9 mouse cellular contexts compared by ENCODE assay signal in the genomic region with DNA sequence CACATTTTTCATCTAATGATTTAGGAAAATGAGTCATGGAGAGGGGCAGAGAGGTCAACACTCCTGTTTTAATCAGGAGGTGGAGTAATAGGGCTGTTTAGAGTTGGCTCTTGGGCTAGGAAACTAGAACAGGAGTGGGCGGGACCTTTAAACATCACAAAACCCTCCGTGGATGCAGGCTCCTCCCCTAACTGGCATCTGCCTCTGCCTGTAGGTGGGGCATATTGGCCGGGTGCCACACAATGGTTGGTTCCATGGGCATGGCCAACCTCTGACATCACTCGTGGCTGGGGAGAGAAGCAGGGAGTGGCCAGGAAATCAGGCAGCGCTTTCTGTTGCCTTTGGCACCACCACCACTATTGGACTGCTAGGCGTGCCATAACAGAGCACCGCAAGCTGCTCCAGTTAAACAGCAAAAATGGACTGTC.
DNase-seq lines count a peak whose midpoint lies in the region; ATAC-seq and TF ChIP-seq lines count a peak whose summit lies in the region.
"Had no signal": no experiment of that assay in that cellular context is flagged by ENCODE, and none has a peak within 500 bp of the region (broad histone marks: within the 10 kb centered on the region; RNA-seq: fewer than 3 reads in every experiment).

No protein-coding gene starts in this region.

- H3K27ac ChIP-seq in forebrain, embryonic 13.5 days: no peak overlapping the region
- H3K27ac ChIP-seq in forebrain, embryonic 10.5 days: no peak overlapping the region
- H3K27ac ChIP-seq in lung, postnatal 0 days (ENCODE audit: low read length): no peak overlapping the region

- DNase-seq in forebrain, embryonic 10.5 days (ENCODE audit: extremely low spot score, low spot score): no peak
- DNase-seq in thymus, postnatal 14 days: peak; percentile 23
- DNase-seq in thymus, postnatal 10 days (ENCODE audit: low spot score in 2 of 2): no peak
- DNase-seq in heart, postnatal 14 days: peak; percentile 58 to 71
- DNase-seq in lung, postnatal 0 days (ENCODE audit: low spot score): peak; percentile 90
- peak; percentile 76 for DNase-seq in urinary bladder, postnatal 25 days (ENCODE audit: low spot score)
- DNase-seq in natural killer cell, adult 2 months (ENCODE audit: low spot score in 2 of 2): no peak

- no peak overlapping the region for H3K4me3 ChIP-seq in forebrain, embryonic 13.5 days
- no peak overlapping the region for H3K4me3 ChIP-seq in forebrain, embryonic 10.5 days
- H3K4me3 ChIP-seq in lung, postnatal 0 days (ENCODE audit: low read depth, low read length): no peak overlapping the region

- no peaks in the 10 kb centered on the region for H3K9me3 ChIP-seq in forebrain, embryonic 13.5 days (replicated peaks)
- H3K9me3 ChIP-seq in forebrain, embryonic 10.5 days: no peaks in the 10 kb centered on the region
- H3K9me3 ChIP-seq in lung, postnatal 0 days (ENCODE audit: low read length): no peaks in the 10 kb centered on the region

- peaks cover 4% of the 10 kb centered on the region; the same call in 1 of the 2 replicates for H3K4me1 ChIP-seq in forebrain, embryonic 13.5 days
- H3K4me1 ChIP-seq in forebrain, embryonic 10.5 days: no peaks in the 10 kb centered on the region
- H3K4me1 ChIP-seq in lung, postnatal 0 days (ENCODE audit: insufficient read depth, low read depth, low read length): no peaks in the 10 kb centered on the region

- H3K9ac ChIP-seq in forebrain, embryonic 13.5 days: no peak overlapping the region
- no peak overlapping the region for H3K9ac ChIP-seq in lung, postnatal 0 days (replicated peaks; ENCODE audit: low read depth)

- H3K27me3 ChIP-seq in forebrain, embryonic 13.5 days: no peaks in the 10 kb centered on the region
- H3K27me3 ChIP-seq in forebrain, embryonic 10.5 days (ENCODE audit: poor library complexity, severe bottlenecking): no peaks in the 10 kb centered on the region
- H3K27me3 ChIP-seq in lung, postnatal 0 days (replicated peaks; ENCODE audit: insufficient read depth, low read length): no peaks in the 10 kb centered on the region

- TF ChIP-seq CTCF in lung, postnatal 0 days (IDR thresholded peaks at IDR 0.05): peak; percentile 37

- TF ChIP-seq EP300 in lung, postnatal 0 days (IDR thresholded peaks at IDR 0.05): peak; percentile 74

- H3K4me2 ChIP-seq in forebrain, embryonic 13.5 days: no peak overlapping the region
- H3K4me2 ChIP-seq in lung, postnatal 0 days (replicated peaks; ENCODE audit: low read depth, low read length): no peak overlapping the region

- WGBS in forebrain, embryonic 13.5 days: 78% methylated on average over 7 of the region's 7 CpGs
- WGBS in forebrain, embryonic 10.5 days: 94% methylated on average over 7 of the region's 7 CpGs
- 52% methylated on average over 7 of the region's 7 CpGs for WGBS in lung, postnatal 0 days

- H3K36me3 ChIP-seq in forebrain, embryonic 13.5 days (ENCODE audit: poor library complexity, severe bottlenecking): peaks cover 72% of the 10 kb centered on the region
- peaks cover 86% of the 10 kb centered on the region for H3K36me3 ChIP-seq in forebrain, embryonic 10.5 days (replicated peaks)
- H3K36me3 ChIP-seq in lung, postnatal 0 days (ENCODE audit: insufficient read depth, low read length): peaks cover 13% of the 10 kb centered on the region
- H3K36me3 ChIP-seq: G1E had no signal

- intact Hi-C loops in heart, postnatal 14 days (cut with DNase I): no loop called here

- 0 out of 2 replicates have a peak, but pooled peaks have one; percentile 9 for ATAC-seq in forebrain, embryonic 13.5 days
- ATAC-seq in lung, postnatal 0 days: peak; percentile 84

Comparison
In these comparisons a context has a peak if more than half of its experiments do, and no peak if none do; other contexts are left out.
1. DNase-seq: peak in thymus, postnatal 14 days (single experiment), heart, postnatal 14 days (2 of 2), lung, postnatal 0 days (single experiment) and urinary bladder, postnatal 25 days (single experiment); none in forebrain, embryonic 10.5 days (single experiment), thymus, postnatal 10 days (0 of 2) and natural killer cell, adult 2 months (0 of 2).